Mouse (Mus musculus) thymus, postnatal 10 days (tissue): ENCODE measurements at regions not wholly inside any gene's neighbourhood (a gene's known extent, or its start where the extent isn't known, plus 50 kb on each side); places are given as distances from the start of the nearest gene placed in this dataset.
A peak's percentile ranks its signal among the peaks of the same experiment; 100 is the strongest.

Source experiments
- DNase-seq, 2 experiments: peaks; one replicate each; pipeline ENCODE4 v3.0.0; 2021; ENCODE audit warnings: low spot score in 2 of 2

- no peak for DNase-seq
Observed at GRCm38 (mm10) chr13:83997599-83998369, 224.3 kb upstream of the Tmem161b start.

DNA sequence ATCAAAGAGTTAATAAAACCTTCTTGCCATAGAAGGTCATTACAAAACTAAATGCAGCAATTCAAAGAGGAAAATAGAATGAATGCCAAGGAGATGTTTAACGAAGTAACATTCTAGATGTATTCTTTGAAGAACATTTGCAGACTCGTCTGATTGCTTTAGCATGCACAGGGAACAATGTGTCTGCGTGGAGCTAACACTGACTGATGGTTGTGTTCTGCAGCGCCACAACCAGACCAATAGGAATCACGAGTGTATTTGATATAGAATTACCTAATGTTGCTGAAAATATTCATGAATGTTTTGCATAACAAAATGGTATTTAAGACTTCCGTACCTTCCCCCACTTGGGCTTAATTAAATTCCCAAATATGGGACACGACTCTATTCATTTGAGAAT, 200.3 kb upstream of the Tmem161b start:
- no peak for DNase-seq

GRCm38 (mm10) chr13:84023021-84023420, 199.1 kb upstream of the Tmem161b start:
- DNase-seq: no peak

- DNase-seq: no peak
Observed at GRCm38 (mm10) chr13:84023637-84024036, 198.5 kb upstream of the Tmem161b start.

DNA sequence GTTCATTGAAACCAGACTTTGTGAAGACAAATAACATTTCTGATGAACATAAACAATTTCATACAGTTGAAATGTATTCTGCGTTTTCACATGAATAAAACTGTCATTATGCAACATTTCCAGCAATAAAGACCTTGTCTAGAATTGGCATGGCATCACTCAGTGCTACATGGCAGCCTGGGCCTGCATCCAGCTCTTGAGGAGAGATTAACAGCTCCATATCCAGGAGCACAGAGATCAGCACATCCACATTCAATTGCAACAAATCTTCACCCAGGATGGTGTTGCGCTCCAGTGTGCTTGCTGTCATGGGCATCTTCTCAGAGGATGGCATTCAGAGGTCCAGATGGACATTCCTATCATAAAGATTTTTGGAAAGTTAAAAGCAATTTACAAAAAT, 196.7 kb upstream of the Tmem161b start:
- DNase-seq: no peak

GRCm38 (mm10) chr13:84047736-84048135, 174.4 kb upstream of the Tmem161b start:
- DNase-seq: no peak

DNA sequence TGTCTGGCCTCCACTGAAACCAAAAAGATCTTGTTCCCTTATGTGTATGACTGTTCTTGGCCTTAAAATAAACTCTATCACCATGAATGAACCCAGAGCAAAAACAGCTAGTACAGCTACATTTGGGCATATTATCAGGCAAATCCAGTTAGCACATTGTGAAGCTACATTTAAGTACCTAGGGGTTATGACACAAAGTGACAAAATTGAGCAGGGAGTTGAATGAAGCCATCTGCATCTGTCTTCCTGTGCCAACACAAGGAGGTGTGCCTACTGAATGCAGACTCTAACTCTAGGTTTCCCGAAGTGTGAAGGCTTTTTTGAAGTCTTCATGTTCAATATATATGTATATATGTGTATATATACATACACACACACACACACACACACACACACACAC, 169.9 kb upstream of the Tmem161b start:
- DNase-seq: no peak

DNA sequence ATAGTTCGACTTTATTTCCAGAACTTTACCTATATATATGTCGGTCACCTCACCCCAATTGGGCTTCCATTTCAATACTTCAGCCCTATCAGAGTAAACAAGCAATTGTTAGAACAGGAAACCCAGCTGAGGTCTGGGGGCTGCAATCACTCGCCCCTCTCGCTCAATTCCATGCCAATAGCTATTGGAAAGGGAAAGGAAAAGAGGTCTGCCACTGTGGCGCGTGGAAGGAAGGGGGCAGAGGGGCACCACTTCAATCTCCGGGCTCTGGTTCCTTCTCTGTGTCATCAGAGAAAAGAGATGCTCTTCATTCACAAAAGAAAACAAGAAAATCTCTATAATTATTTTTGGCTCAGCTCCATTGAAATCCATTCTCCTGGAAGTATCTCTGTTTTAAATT, 167.1 kb upstream of the Tmem161b start:
- DNase-seq: no peak

DNA sequence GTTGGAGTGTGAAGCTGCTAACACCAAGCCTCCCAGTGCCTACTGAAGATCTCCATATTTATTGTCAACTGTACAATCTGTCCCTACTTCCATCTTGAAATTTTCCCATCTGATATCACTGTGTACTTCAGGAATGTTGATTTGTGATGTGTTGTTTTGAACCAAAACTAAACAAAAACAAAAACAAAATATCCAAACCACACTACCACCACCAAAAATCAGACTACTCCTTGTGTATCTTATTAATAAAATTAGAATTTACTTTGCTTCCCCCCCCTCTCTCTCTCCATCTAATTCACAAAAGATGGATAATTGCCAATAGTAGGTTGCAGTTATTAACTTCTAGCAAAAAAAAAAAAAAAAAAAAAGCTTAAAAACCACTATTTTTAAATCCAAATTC, 166.5 kb upstream of the Tmem161b start:
- DNase-seq: no peak

DNA sequence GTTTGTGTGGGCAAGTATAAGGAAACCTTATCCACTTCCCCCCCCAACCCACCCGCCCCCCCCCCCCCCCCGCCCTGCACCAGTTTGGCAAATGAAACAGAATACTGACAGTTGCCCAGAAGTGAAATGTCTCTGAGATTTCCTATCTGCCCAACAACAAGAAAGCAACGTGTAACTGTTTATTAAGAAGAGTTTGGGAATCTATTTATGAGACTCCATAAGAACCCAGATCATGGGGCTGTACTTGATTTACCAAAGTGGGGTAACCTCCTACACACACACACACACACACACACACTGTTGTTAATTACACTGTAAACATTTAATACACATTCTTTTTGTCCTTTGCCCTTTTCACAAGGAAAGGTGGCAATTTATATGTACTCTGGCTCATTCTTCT, 165.6 kb upstream of the Tmem161b start:
- no peak for DNase-seq

GRCm38 (mm10) chr13:84056998-84057397, 165.1 kb upstream of the Tmem161b start:
- DNase-seq: no peak

DNA sequence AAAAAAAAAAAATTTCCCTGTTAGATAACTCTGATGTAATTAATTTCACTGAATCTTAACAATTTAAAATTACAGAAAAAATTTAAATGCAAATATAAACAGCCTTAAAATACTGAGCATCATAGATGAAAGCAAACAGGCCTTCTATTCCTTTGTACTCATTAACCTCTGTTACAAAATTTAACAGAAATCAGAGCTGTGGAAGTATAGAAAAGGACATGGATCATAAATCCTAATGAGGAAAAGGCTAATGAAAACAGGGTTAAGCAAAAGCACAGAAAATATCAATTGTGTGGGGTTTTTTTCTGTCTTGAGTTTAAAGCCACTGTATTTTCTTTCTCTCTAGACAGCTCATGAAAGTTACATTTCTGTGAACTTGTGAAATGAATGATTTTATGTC, 164.6 kb upstream of the Tmem161b start:
- no peak for DNase-seq

DNA sequence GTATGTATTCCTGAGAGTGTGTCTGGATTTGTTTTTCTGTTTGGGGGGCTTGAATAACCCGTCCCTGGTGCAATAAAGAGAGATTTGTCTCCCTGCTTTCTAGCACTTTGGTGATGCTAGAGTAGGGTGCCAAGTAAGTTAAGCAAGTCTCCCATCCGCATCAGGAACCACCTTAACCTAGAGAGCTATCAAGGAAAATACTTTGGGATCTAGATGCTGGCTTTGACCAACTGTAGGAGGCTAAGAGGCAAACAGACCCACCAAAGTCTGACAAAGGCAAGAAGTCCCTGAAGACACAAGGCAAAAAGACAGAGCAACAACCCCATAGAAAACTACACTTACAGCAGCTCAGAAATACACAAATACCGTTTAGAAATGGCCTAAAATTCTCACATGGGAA, 163.8 kb upstream of the Tmem161b start:
- no peak for DNase-seq

DNA sequence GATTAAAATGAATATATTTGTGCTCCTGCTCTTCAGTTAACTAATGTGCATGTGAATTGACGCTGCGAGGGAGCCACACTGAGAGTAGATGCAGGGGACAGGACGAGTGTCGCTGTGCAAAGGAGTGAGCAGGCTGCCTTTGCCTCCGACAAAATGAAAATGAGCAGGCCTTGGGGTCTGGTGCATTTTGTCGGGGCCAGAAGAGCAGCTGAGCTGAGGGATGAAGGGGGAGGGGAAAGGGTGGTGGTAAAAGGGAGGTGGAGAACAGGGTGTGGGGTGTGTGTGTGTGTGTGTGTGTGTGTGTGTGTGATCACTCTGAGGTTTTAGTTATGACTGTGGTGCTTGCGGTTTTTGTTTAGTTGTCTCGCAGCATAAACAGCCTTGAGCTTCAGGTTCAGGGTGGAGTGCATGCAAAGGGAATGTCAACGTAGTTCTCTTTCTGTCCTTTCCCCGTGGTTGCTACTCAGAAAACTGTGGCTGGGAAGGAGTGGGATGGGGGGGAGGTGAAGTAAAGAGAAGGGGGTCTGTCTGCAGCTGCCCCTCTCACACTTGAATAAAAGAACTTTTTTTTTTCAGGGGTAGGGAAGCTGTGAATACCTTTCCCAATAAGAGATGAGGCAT, 163.0 kb upstream of the Tmem161b start:
- peak in 1 of 2 experiments; percentile 4 for DNase-seq

DNA sequence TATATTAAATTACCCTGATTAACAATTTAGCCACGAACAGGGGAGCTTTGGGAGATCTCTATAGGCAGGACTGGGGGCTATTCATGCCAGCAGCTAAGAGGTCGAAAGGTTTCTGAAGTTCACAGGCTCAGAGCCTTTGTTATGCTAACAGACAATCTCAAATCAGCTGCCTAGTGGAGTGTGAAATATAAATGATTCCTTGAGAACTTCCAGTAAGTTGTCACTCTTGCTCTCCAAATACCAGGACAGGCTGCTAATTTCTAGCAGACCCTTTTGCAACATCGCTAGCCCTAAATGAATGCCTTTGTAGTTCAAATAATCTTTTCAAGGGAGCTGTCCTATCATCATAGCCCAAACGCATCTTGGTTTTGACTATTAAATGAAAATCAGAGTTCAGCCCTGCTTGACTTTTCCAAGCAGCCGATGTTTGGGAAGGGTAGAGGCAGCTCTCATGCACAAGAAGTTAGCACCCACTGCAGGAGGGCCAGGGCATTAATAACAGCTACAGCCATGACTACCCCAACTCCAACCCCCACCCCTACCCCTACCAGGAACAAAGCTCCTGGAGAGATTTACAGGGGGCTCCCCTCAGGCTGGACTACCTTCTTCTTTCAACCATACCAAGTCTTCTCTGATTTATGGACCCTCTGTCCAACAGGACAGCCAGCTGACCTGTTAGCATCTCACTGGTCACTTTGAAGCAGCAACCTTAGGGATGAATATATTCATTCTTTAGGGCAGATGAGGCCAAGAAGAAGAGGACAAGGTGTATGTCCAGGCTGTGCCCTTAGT, 162.2 kb upstream of the Tmem161b start:
- no peak for DNase-seq

- no peak for DNase-seq
Observed at GRCm38 (mm10) chr13:84060453-84060834, 161.7 kb upstream of the Tmem161b start.

DNA sequence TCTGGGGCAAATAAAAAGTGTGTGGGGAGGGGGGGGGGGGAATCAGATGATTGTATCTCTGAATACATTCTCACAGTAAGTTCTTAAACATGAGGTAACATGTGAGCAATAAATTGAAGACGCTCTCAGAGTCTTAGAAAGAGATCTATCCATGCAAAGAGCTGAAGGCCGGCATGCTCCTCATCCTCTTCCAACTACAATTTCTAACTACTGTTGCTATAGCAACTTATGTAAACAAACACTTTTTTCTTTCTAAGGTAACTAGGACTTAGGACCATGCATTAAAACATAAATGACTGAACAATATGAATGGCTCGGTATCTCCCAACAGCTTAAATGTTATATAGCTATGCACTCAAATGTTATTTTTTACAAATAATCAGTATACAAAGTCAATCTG, 161.2 kb upstream of the Tmem161b start:
- DNase-seq: no peak

DNA sequence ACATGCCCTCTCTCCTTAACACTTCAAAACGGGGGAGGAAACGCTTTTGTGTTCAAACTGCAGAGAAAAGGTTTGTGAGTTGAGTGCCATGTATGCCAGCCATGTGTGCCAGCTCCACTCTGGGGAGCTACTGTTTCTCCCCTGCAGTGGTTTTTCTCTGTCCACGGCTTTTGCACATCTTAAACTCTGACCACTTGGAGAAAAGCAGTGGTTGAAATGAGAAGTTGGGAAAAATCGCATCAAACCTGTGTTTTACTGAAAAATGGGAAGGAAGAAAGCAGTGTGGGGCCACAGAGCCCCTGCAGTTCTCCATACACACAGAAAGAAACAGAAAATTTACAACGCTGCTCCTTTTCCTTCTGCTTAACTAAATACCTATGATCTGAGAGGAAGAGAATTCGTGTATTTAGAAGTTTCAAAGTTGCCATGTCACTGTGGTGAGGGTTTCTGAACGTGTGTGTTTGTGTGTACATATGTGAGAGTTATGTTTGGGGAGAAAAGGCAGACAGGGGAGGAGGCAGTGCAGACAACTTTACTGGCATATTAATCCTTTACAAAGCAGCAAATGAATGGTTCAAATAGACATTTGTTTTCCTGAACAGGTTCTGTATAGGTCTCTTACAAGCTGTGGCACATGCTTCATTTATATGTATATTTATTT, 160.1 kb upstream of the Tmem161b start:
- DNase-seq: no peak

- DNase-seq: no peak
Observed at GRCm38 (mm10) chr13:84062616-84063015, 159.5 kb upstream of the Tmem161b start.

DNA sequence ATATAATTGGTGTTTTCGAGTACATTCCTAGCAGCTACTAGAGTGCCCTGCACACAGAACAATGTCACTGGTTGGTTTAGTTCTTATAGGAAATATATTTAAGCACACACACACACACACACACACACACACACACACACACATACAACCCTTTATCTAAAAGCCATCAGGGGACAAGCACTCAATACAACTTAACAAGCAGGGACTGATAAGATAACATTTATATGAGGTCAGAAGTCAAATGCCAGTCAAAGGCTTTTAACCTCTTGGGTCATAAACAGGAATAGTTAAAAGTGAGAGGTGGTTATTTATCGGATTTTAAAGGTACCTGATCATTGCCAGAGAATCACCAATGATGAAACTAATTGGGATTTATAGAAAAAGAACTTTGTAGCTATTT, 158.7 kb upstream of the Tmem161b start:
- DNase-seq: no peak

GRCm38 (mm10) chr13:84064291-84064940, 157.7 kb upstream of the Tmem161b start:
- DNase-seq: no peak
